Mouse (Mus musculus) midbrain, postnatal 0 days (tissue): ENCODE data around the gene Xrn1. TPM values are rescaled to one million over a fixed set of nuclear protein-coding genes. Genes with fewer than 3 reads are reported as not detected.
A peak's percentile ranks its signal among the peaks of the same experiment; 100 is the strongest.

Source experiments
- ATAC-seq: fragments of 200-750 bp; cut with Nextera tagmentation; 2 replicates; pipeline ENCODE4 v1.8.0; 2017; ENCODE audit warnings: moderate number of reproducible peaks, mild to moderate bottlenecking, moderate TSS enrichment, moderate library complexity; ENCODE audit not compliant: low FRiP score
- DNase-seq: peaks from one replicate; pipeline ENCODE4 v3.0.0-alpha.2; 2015; ENCODE audit warnings: low spot score
- H3K27ac ChIP-seq: fragments of 300-500 bp; sonication (generic); 2 replicates; pipeline ENCODE4 v1.5.1; 2014; ENCODE audit warnings: low read depth, mild to moderate bottlenecking, low read length, mixed read lengths
- H3K27me3 ChIP-seq: fragments of 300-500 bp; sonication (generic); 2 replicates; pipeline ENCODE4 v1.6.1; 2014; ENCODE audit warnings: low read length, control low read depth, mixed read lengths; ENCODE audit not compliant: insufficient read depth
- H3K36me3 ChIP-seq: fragments of 300-500 bp; sonication (generic); 2 replicates; pipeline ENCODE4 v1.6.1; 2014; ENCODE audit warnings: low read length, control low read depth, mixed read lengths; ENCODE audit not compliant: insufficient read depth
- H3K4me1 ChIP-seq: fragments of 300-500 bp; sonication (generic); 2 replicates; pipeline ENCODE4 v1.6.1; 2014; ENCODE audit warnings: mild to moderate bottlenecking, control low read depth, antibody characterized with exemption, low read length, mixed read lengths; ENCODE audit not compliant: insufficient read depth
- H3K4me2 ChIP-seq: fragments of 300-500 bp; sonication (generic); 2 replicates; pipeline ENCODE4 v1.6.1; 2014; ENCODE audit warnings: low read depth, mild to moderate bottlenecking, low read length, mixed read lengths; ENCODE audit not compliant: poor library complexity, severe bottlenecking
- H3K4me3 ChIP-seq: fragments of 300-500 bp; sonication (generic); 2 replicates; pipeline ENCODE4 v1.5.1; 2014; ENCODE audit warnings: low read depth, mild to moderate bottlenecking, low read length, moderate library complexity
- H3K9ac ChIP-seq: fragments of 300-500 bp; sonication (generic); replicated peaks from 2 replicates; pipeline ENCODE4 v1.6.1; 2014; ENCODE audit warnings: mild to moderate bottlenecking, low read length, moderate library complexity, mixed read lengths; ENCODE audit not compliant: poor library complexity, severe bottlenecking
- H3K9me3 ChIP-seq: fragments of 300-500 bp; sonication (generic); 2 replicates; pipeline ENCODE4 v1.6.1; 2016; ENCODE audit warnings: low read length, control low read depth
- CTCF ChIP-seq: IDR thresholded peaks from 2 replicates; pipeline ENCODE4 v1.5.1; 2016; ENCODE audit warnings: antibody characterized with exemption, mild to moderate bottlenecking
- WGBS: fragments of 180-500 bp; shearing (Covaris S2); extraction: QIAGEN DNeasy Blood & Tissue Kit; methylation state at CpG from one replicate; pipeline ENCODE4 v1.1.7; 2014; 5-methylcytosine and 5-hydroxymethylcytosine counted together
- polyA plus RNA-seq: library from polyadenylated mRNA; unstranded; fragments of >200 nt; fragmentation: Nextera tagmentation; extraction: Ambion mirVana; gene quantifications from 2 replicates; pipeline ENCODE4 v1.2.1, GENCODE M21; 2015
- total RNA-seq: library from RNA; depleted of rRNA; stranded (reverse); fragments of >200 nt; gene quantifications from 2 replicates; pipeline ENCODE4 v1.2.3, GENCODE M21; 2014

Xrn1 gene
- total and polyA plus RNA-seq, 2 experiments from 2014 or later: 15.7 to 18.4 TPM

DNA sequence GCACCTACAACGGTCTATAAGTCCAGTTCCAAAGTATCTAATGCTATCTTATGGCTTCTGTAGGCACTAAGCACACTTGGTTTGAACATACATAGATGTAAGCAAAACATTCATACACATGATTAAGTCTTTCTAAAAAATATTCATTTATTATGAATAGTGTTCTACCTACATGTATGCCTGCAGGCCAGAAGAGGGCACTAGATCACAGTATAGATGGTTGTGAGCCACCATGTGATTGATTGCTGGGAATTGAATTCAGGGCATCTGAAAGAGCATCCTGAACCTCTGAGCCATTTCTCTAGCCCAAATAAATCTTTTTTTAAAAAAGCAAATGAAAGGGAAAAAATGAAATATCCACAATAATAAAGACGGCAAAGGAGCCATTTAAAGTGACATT is 37.7 kb downstream of the Xrn1 start:
- ATAC-seq (no peak), DNase-seq (no peak)
- TF ChIP-seq CTCF: no peak
- Histone ChIP-seq H3K4me2 (no peak overlapping the region), H3K9ac (no peak overlapping the region), H3K36me3 (peaks cover 27% of the 10 kb centered on the region), H3K27me3 (no peaks in the 10 kb centered on the region), H3K4me3 (no peak overlapping the region), H3K27ac (no peak overlapping the region), H3K9me3 (no peaks in the 10 kb centered on the region), H3K4me1 (no peaks in the 10 kb centered on the region)
- WGBS: 94% methylated on average over 2 of the region's 2 CpGs

DNA sequence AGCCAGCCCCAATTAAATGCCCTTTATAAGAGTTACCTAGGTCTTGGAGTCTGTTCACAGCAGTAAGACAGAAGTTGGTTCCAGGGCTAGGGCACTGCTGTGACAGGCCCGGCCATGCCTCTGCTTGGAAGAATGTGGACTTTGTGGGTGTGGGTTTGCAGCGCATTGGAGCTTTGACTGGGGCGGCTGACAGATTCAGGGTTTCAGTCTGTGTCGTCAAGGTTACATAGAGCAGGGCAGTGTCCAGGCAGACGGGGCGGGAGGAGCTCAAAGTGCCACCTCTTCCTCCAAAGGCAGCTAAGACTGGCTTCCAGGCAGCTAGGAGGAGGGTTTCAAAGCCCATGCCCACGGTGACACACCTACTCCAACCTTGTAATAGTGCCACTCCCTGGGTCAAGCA is 49.9 kb downstream of the Xrn1 start:
- Histone ChIP-seq H3K36me3 (peaks cover 44% of the 10 kb centered on the region), H3K4me2 (no peak overlapping the region), H3K9me3 (no peaks in the 10 kb centered on the region), H3K27ac (no peak overlapping the region), H3K9ac (no peak overlapping the region), H3K4me1 (no peaks in the 10 kb centered on the region), H3K27me3 (no peaks in the 10 kb centered on the region), H3K4me3 (no peak overlapping the region)
- DNase-seq (no peak), ATAC-seq (no peak)
- TF ChIP-seq CTCF: no peak
- 91% methylated on average over 7 of the region's 7 CpGs for WGBS

DNA sequence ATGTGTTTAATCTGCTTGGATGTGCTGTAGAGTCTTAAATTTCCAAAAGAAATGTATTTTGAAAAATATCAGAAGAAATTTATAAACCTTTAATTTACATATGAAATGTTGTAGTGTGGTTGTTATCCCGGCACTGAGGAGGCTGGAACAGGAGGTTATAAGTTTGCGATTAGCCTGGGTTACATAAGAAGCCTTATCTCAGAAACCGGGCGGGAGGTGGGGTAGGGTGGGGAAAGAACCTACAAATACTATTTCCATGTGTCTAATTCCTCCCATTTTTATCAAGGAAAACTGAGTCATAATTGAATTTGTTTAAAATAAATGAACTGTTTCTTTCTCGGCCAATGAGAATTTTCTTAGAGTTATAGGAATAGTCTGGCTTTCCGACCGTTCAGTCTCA is 56.1 kb downstream of the Xrn1 start:
- ATAC-seq: no peak
- no peak for TF ChIP-seq CTCF
- Histone ChIP-seq H3K36me3 (peaks cover 38% of the 10 kb centered on the region), H3K4me2 (no peak overlapping the region), H3K4me3 (no peak overlapping the region), H3K27ac (no peak overlapping the region), H3K4me1 (no peaks in the 10 kb centered on the region), H3K9me3 (no peaks in the 10 kb centered on the region), H3K27me3 (no peaks in the 10 kb centered on the region), H3K9ac (no peak overlapping the region)
- 97% methylated on average over 7 of the region's 7 CpGs for WGBS
- DNase-seq: no peak

DNA sequence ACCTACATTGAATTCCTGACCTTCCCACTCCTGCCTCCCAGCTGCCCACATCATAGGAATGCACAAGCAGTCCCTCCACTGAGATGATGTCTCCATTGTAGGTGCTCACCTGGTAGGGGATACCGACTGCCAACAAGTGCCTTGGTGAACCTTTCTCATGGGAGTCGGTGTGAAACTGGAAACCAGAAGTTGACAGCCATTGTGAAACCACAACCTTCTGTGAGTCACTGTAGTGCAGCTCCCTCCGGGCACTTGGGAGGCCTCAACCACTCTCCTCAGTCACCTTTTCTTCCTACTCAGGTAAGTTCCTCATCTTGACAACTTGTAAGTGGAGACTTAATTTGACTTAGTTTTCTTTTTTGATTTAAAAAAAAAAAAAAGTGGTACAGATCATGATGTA is 69.4 kb downstream of the Xrn1 start:
- H3K9me3 ChIP-seq: no peaks in the 10 kb centered on the region
- H3K36me3 ChIP-seq: peaks cover 55% of the 10 kb centered on the region
- no peak for TF ChIP-seq CTCF
- H3K27me3 ChIP-seq: no peaks in the 10 kb centered on the region
- no peak overlapping the region for H3K4me2 ChIP-seq
- DNase-seq: no peak
- WGBS: 96% methylated on average over 3 of the region's 3 CpGs
- H3K27ac ChIP-seq: no peak overlapping the region
- no peaks in the 10 kb centered on the region for H3K4me1 ChIP-seq
- no peak overlapping the region for H3K4me3 ChIP-seq
- no peak overlapping the region for H3K9ac ChIP-seq
- no peak for ATAC-seq

DNA sequence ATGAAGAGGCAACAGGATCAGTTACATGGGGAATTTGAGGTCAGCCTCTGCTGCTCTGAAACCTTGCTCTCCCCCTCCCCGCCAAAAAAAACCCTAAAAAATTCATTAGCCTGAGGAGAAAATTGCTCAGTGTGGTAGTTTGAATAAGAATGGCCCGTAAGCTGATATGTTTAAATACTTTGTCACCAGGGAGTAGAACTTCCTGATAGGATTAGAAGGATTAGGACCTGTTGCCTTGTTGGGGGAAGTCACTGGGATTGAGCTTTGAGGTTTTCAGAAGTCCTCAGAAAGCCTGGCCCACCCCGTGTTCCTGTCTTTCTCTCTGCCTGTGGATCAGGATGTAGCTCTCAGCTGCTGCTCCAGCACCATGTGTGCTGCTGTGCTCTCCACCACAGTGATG is 73.4 kb downstream of the Xrn1 start:
- 21% methylated on average over 3 of the region's 3 CpGs for WGBS
- Histone ChIP-seq H3K9me3 (no peaks in the 10 kb centered on the region), H3K36me3 (peaks cover 59% of the 10 kb centered on the region), H3K27ac (no peak overlapping the region), H3K9ac (no peak overlapping the region), H3K27me3 (no peaks in the 10 kb centered on the region), H3K4me1 (no peaks in the 10 kb centered on the region), H3K4me3 (no peak overlapping the region), H3K4me2 (no peak overlapping the region)
- DNase-seq (no peak), ATAC-seq (no peak)
- TF ChIP-seq CTCF: no peak

DNA sequence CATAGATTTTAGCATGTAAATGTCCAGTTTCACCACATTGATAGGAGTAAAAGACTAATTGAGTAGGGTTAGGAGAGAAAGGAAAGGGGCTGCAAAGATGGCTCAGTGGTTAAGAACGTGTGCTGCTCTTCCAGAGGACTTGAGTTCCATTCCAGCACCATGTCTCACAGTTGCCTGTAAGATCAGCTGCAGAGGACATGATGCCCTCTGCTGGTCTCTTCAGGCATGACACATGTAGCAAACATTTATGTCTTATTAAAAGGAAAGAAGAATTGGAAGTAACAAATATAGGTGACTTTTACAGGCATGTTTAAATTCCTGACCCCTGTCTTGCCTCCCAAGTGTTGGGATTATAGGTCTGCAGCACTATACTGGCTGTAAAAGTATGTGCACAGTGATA is 74.3 kb downstream of the Xrn1 start:
- no peaks in the 10 kb centered on the region for H3K27me3 ChIP-seq
- 43% methylated on average over 1 of the region's 1 CpGs for WGBS
- H3K4me2 ChIP-seq: no peak overlapping the region
- no peak overlapping the region for H3K27ac ChIP-seq
- ATAC-seq (no peak), DNase-seq (peak; percentile 21)
- no peak overlapping the region for H3K9ac ChIP-seq
- H3K36me3 ChIP-seq: peaks cover 55% of the 10 kb centered on the region
- no peak overlapping the region for H3K4me3 ChIP-seq
- H3K4me1 ChIP-seq: no peaks in the 10 kb centered on the region
- H3K9me3 ChIP-seq: no peaks in the 10 kb centered on the region
- peak; percentile 75 for TF ChIP-seq CTCF
